Mouse (Mus musculus) forebrain, embryonic 16.5 days (tissue): Measurements from ENCODE around the gene Zc3h6. TPM values are rescaled to one million over a fixed set of nuclear protein-coding genes. Genes with fewer than 3 reads are reported as not detected.

Experiments
- ATAC-seq: fragments of 200-750 bp; cut with Nextera tagmentation; 2 replicates; pipeline ENCODE4 v1.8.0; 2017; ENCODE audit warnings: mild to moderate bottlenecking, moderate library complexity
- H3K27ac ChIP-seq: fragments of 300-500 bp; sonication (generic); 2 replicates; pipeline ENCODE4 v1.5.1; 2014; ENCODE audit warnings: low read length, control low read depth
- H3K27me3 ChIP-seq: fragments of 300-500 bp; sonication (generic); replicated peaks from 2 replicates; pipeline ENCODE4 v1.6.1; 2014; ENCODE audit warnings: low read length; ENCODE audit not compliant: control insufficient read depth, insufficient read depth
- H3K36me3 ChIP-seq: fragments of 300-500 bp; sonication (generic); 2 replicates; pipeline ENCODE4 v1.6.1; 2014; ENCODE audit not compliant: control insufficient read depth, insufficient read depth
- H3K4me1 ChIP-seq: fragments of 300-500 bp; sonication (generic); replicated peaks from 2 replicates; pipeline ENCODE4 v1.6.1; 2014; ENCODE audit warnings: low read length; ENCODE audit not compliant: control insufficient read depth, insufficient read depth
- H3K4me2 ChIP-seq: fragments of 300-500 bp; sonication (generic); 2 replicates; pipeline ENCODE4 v1.6.1; 2014; ENCODE audit warnings: mild to moderate bottlenecking, low read length, control low read depth
- H3K4me3 ChIP-seq: fragments of 300-500 bp; sonication (generic); replicated peaks from 2 replicates; pipeline ENCODE4 v1.5.1; 2014; ENCODE audit warnings: mild to moderate bottlenecking, low read length, control low read depth
- H3K9ac ChIP-seq: fragments of 300-500 bp; sonication (generic); replicated peaks from 2 replicates; pipeline ENCODE4 v1.6.1; 2014; ENCODE audit warnings: low read depth, low read length, control low read depth
- H3K9me3 ChIP-seq: fragments of 300-500 bp; sonication (generic); 2 replicates; pipeline ENCODE4 v1.6.1; 2016; ENCODE audit warnings: low read length; ENCODE audit not compliant: control insufficient read depth
- WGBS: fragments of 180-500 bp; shearing (Covaris S2); extraction: QIAGEN DNeasy Blood & Tissue Kit; methylation state at CpG from one replicate; pipeline ENCODE4 v1.1.7; 2014; 5-methylcytosine and 5-hydroxymethylcytosine counted together
- polyA plus RNA-seq: library from polyadenylated mRNA; unstranded; fragments of >200 nt; fragmentation: Nextera tagmentation; extraction: Ambion mirVana; gene quantifications from 2 replicates; pipeline ENCODE4 v1.2.1, GENCODE M21; 2015

The Zc3h6 gene
- polyA plus RNA-seq, 1 experiment from 2014 or later: 4.6 TPM

DNA sequence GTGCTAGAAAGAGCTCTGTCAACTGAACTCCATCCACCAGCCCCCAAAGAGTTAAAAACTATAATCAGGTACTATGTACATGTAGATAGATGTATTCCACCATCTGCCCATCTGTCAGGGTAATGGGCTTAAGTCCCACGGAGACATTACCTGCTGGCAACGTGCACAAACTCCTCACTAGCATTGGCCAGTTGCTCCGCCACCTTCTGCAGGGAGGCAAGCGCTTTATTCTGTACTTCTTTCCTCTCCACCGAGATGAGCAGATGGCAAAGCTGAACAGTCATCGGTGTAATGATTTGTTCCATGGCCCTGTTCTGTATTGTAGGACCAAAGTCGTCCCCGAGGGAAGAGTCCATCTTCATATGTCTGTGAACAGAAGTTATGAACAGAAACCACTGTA lies 80.6 kb downstream of the Zc3h6 start, which contains the start of gene Vinac1:
Vinac1 (minus strand) TSS at position 362 of the 400 bp plus-strand sequence.
- H3K9ac ChIP-seq: no peak within 1 kb of the TSS
- no peak for ATAC-seq
- no peaks in the 10 kb centered on the region for H3K4me1 ChIP-seq
- no peak within 1 kb of the TSS for H3K4me3 ChIP-seq
- WGBS: 74% methylated on average over 8 of the region's 8 CpGs
- no peak within 1 kb of the TSS for H3K4me2 ChIP-seq
- H3K27ac ChIP-seq: no peak within 1 kb of the TSS
- no peaks in the 10 kb centered on the region for H3K27me3 ChIP-seq
- H3K36me3 ChIP-seq: no peaks in the 10 kb centered on the region
- no peaks in the 10 kb centered on the region for H3K9me3 ChIP-seq

DNA sequence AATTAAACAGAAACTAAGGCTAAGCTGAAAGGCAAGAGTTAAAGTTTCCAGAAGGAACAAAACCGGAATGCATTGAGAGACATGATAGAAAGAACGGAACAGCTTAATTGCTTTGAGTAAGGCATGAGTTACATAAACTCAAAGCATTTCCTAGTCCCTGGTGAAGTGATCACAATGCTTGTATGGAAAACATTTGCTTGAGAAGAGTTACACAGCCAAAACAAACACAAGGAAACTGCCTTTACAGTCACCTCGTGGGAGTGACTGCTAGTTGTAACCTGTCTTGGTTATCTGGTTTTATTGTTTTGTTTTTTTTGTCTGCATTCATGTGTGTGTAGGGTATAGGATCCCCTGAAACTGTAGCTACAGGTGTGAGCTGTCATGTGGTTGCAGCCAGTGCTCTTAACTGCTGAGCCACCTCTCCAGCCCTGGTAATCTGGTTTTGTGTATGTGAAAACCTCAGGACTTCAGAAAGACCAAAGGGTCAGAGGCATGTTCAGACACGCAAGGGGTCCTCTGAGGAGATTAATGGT lies 85.3 kb downstream of the Zc3h6 start:
- no peak for ATAC-seq
- H3K4me1 ChIP-seq: no peaks in the 10 kb centered on the region
- no peaks in the 10 kb centered on the region for H3K36me3 ChIP-seq
- WGBS: 75% methylated on average over 4 of the region's 4 CpGs
- H3K9ac ChIP-seq: no peak overlapping the region
- no peak overlapping the region for H3K4me2 ChIP-seq
- no peak overlapping the region for H3K4me3 ChIP-seq
- no peaks in the 10 kb centered on the region for H3K27me3 ChIP-seq
- no peaks in the 10 kb centered on the region for H3K9me3 ChIP-seq
- no peak overlapping the region for H3K27ac ChIP-seq

DNA sequence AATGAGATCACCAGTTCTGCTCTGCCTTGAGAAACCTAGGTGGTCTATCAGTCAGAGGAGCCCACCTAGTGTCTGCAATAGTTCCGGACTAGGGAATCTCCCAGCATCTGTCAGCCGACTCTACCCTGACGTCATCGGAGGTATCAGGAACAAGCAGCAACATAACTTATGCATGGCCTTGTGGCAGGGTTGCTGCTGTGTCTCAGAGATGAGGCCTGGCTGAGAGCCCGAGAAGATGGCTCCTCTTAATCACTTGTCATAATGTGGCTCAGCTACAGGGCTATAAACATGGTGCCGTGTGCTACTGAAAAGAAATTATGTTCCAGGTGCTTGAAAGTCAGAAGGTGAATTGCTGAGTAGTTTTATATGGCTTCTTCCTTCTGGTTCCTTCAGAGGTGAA lies 88.5 kb downstream of the Zc3h6 start:
- Histone ChIP-seq H3K36me3 (no peaks in the 10 kb centered on the region), H3K9me3 (no peaks in the 10 kb centered on the region), H3K27ac (no peak overlapping the region), H3K27me3 (no peaks in the 10 kb centered on the region), H3K9ac (no peak overlapping the region), H3K4me3 (no peak overlapping the region), H3K4me2 (no peak overlapping the region), H3K4me1 (no peaks in the 10 kb centered on the region)
- ATAC-seq: no peak
- WGBS: 95% methylated on average over 6 of the region's 6 CpGs

DNA sequence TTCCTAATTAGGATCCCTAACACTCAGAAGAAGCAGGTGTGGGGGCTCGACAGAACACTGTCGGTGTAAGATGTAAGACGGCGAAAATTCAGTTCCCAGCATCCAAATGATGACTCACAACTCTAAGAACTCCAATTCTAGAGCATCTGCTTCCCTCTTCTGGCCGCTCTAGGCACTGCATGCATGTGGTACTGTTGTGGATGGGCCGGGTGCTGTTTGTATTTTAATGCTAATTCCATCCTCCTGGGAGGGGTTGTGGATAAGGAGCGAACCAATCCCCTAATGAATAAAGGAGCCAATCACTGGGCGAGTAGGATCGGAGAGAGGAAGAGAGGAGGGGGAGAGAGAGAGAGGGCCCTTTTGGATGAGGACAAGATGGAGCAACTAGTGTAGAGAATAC lies 89.4 kb downstream of the Zc3h6 start:
- Histone ChIP-seq H3K9me3 (no peaks in the 10 kb centered on the region), H3K27ac (no peak overlapping the region), H3K36me3 (no peaks in the 10 kb centered on the region), H3K4me2 (no peak overlapping the region), H3K27me3 (no peaks in the 10 kb centered on the region), H3K9ac (no peak overlapping the region), H3K4me1 (no peaks in the 10 kb centered on the region), H3K4me3 (no peak overlapping the region)
- WGBS: 39% methylated on average over 9 of the region's 9 CpGs
- ATAC-seq: no peak; the same call in 1 of the 2 replicates

DNA sequence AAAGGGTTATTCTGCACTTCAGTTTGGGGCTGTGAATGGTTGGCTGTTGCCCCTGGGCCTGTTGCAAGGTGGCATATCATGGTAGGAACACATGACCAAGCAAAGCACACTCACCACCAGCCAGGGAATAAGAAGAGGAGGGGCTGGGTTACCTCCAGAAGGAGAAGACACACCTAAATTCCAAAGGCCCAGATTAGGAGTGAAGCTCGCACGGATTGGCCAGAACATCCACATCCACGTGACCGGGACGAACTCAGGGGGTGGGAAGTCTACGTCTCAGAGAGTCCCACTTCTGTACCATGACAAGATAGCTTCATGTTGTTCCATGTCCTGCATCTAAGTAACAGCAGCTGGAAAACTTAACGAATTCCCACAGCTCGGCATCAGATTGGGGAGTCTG lies 90.1 kb downstream of the Zc3h6 start:
- Histone ChIP-seq H3K9ac (no peak overlapping the region), H3K4me1 (no peaks in the 10 kb centered on the region), H3K27me3 (no peaks in the 10 kb centered on the region), H3K4me2 (no peak overlapping the region), H3K27ac (no peak overlapping the region), H3K9me3 (no peaks in the 10 kb centered on the region), H3K36me3 (no peaks in the 10 kb centered on the region), H3K4me3 (no peak overlapping the region)
- no peak for ATAC-seq
- 94% methylated on average over 8 of the region's 8 CpGs for WGBS

GRCm38 (mm10) chr2:129057920-129058361 lies 90.7 kb downstream of the Zc3h6 start:
- WGBS: 89% methylated on average over 6 of the region's 6 CpGs
- ATAC-seq: no peak
- Histone ChIP-seq H3K27me3 (no peaks in the 10 kb centered on the region), H3K4me2 (no peak overlapping the region), H3K4me3 (no peak overlapping the region), H3K4me1 (no peaks in the 10 kb centered on the region), H3K27ac (no peak overlapping the region), H3K9me3 (no peaks in the 10 kb centered on the region), H3K9ac (no peak overlapping the region), H3K36me3 (no peaks in the 10 kb centered on the region)

- 81% methylated on average over 10 of the region's 10 CpGs for WGBS
- Histone ChIP-seq H3K4me3 (no peak overlapping the region), H3K27me3 (no peaks in the 10 kb centered on the region), H3K9me3 (no peaks in the 10 kb centered on the region), H3K27ac (no peak overlapping the region), H3K36me3 (no peaks in the 10 kb centered on the region), H3K4me1 (peaks cover 6% of the 10 kb centered on the region), H3K4me2 (no peak overlapping the region), H3K9ac (no peak overlapping the region)
- ATAC-seq: no peak
These were observed 94.4 kb downstream of the Zc3h6 start for GRCm38 (mm10) chr2:129061456-129062059.

DNA sequence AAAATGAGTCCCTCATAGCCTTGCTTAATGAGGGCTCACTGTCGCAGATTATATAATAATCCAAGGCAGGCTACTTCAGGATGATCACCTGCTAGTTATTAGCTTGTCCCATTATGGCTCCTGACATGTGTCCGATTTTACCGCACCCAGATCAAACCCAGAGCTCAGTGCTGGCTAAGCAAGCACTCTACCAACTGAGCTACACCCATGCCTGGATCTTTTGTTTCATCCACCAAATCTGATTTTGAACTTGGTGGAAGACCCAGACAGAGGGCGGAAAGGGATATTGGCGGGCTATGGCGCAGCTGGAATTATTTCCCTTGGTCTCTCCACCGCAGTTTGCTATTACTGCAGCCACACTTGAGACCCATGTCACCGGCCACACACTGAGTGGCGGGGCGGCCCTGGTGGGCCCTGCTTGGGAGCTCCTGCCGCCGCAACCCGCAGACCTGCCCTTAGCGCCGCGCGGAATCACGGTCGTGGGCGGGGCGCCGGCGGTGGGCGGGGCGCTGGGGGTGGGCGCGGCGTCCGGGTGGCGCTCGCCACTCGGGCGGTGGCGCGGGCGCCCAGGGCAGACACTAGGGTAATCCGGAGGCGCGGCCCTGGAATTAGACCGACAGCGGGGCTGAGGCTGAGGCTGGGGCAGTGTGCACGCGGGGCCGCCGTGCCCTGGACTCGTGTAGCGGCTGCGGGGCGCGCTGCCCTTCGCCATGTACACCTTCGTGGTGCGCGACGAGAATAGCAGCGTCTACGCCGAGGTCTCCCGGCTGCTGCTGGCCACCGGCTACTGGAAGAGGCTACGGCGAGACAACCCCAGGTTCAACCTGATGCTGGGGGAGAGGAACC lies 98.5 kb downstream of the Zc3h6 start, which contains the start of gene Ttl:
Ttl (plus strand) TSS at position 506 of the 846 bp plus-strand sequence.
- under 1% methylated on average over 61 of the region's 62 CpGs for WGBS
- peak; percentile 95 for ATAC-seq
- Histone ChIP-seq H3K36me3 (0 out of 2 replicates have a peak, but pooled peaks cover 7% of the 10 kb centered on the region), H3K9ac (peak within 1 kb of the TSS; percentile 96), H3K4me3 (peak within 1 kb of the TSS; percentile 93), H3K27me3 (no peaks in the 10 kb centered on the region), H3K27ac (peak within 1 kb of the TSS; percentile 75), H3K4me2 (peak within 1 kb of the TSS; percentile 83), H3K9me3 (no peaks in the 10 kb centered on the region), H3K4me1 (peaks cover 30% of the 10 kb centered on the region)

- Histone ChIP-seq H3K4me3 (peak overlapping the region; percentile 93), H3K4me1 (peaks cover 30% of the 10 kb centered on the region), H3K27me3 (no peaks in the 10 kb centered on the region), H3K27ac (peak overlapping the region; percentile 75), H3K4me2 (peak overlapping the region; percentile 83), H3K9me3 (no peaks in the 10 kb centered on the region), H3K36me3 (0 out of 2 replicates have a peak, but pooled peaks cover 7% of the 10 kb centered on the region), H3K9ac (peak overlapping the region; percentile 96)
- peak; percentile 81 for ATAC-seq
- WGBS: under 1% methylated on average over 20 of the region's 20 CpGs
These were observed 99.1 kb downstream of the Zc3h6 start for GRCm38 (mm10) chr2:129066326-129066725.
